Mouse (Mus musculus): ENCODE measurements around the gene Gstp3.
"Not testable (repeated sequence)": the region's sequence is repeated elsewhere in the genome, so short reads cannot be mapped to it uniquely, and the experiment has no call there.

Gene Gstp3

DNA sequence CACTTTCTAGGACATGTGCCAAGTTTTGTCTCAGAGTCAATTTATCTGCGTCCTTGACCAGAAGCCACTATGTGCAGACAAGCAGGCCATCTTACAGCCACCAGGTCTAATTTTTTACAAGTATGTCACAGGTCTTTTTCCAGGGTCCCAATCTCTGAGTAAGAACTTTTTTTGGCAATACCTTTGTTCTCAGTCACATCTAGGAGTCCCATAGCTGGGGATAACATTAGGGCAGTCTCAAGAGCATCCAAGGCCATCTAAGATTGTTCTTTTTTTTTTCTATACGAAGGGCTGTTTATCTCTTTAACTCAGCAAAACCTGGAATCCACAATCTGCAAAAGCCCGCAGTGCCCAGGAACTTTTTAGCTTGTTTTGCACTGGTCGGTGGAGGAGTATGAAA is 4.0 kb upstream of the Gstp3 start:
- DNase-seq (ENCODE audit: low spot score in 2 of 2): not testable (repeated sequence)

DNA sequence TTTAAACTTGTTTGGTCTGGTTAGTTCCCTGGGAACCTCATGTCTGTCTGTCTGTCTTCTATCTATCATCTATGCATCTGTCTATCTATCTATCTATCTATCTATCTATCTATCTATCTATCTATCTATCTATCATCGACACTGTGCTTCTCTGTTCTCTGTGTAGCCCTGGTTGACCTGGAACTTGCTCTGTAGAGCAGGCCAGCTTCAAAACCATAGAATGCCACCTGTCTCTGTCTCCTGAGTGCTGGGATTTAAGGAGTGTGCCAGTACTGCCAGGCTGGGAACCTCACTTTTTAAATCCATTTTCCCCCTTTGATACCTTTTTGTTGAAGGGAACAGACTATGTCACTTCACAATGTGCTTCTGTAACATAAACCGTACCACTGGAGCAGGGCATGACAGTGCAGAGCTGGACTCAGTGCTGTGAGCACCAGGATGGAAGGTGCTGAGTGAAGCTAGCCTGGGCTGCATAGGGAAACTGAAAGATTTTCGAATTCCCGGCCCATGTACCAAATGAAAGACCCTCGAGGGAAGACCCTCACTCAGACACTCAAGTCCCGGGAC is 1.6 kb upstream of the Gstp3 start:
- DNase-seq (ENCODE audit: low spot score in 2 of 2): no peak

DNA sequence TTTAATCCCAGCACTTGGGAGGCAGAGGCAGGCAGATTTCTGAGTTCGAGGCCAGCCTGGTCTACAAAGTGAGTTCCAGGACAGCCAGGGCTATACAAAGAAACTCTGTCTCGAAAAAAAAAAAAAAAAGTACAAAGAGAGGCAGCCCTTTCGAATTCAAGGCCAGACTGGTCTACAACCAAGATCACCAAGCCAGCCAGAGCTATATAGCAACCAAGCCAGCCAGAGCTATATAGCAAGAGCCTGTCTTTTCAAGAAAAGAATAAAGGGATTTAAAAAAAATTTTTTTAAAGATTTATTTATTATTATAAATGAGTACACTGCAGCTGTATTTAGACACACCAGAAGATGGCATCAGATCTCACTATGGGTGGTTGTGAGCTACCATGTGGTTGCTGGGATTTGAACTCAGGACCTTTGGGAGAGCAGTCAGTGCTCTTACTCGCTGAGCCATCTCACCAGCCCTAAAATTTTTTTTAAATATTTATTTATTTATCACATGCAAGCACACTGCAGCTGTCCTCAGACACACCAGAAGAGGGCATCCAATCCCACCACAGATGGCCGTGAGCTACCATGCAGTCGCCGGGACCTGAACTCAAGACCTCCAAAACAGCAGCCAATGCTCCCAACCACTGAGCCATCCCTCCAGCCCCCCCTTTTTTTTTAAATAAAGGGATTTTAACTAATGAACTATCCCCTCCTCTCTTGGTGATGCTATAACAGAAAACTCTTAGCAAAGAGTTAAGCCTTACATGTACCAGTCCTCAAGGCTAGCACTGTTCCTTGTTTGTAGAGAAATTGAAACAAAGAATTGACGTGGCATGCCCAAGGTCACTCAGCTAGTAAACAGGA is 902 bp upstream of the Gstp3 start:
- not testable (repeated sequence) for DNase-seq (ENCODE audit: low spot score in 2 of 2)

DNA sequence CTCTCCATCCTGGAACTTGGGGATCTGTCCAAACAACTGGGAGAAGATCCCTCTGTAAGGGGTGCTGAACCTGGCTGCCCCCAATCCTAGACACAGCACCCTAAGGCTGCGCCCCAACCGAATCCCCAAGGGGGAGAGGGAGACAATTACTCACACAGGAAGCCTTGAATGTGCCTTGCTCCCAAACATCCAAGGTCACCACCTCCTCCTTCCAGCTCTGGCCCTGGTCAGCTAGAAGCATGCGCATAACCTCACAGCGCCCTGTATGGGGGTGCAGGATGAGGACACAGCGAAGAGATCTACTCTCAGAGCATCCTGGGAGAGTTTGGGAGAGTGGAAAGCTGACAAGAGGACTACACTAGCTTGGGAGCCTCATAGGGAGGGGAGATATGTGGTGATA is 788 bp downstream of the Gstp3 start:
- no peak for DNase-seq (ENCODE audit: low spot score in 2 of 2)

DNA sequence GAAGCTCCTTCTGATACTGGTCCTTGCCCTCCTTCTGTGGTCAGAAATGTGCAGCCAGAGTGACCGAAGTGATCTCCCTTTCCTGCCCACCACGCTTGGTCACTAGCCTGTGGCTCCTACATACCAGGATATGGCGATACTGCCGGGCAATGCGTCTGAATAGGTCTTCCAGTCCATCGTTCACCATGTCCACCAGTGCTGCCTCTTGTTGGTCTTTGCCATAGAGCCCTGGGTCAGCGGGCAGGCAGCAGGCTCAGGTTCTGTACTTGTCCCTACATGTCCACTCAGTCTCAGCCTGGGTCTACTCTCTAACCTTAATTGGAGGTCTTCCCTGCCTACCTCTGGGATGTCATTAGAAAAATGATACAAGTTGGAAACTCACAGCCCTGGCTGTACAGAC is 1.4 kb downstream of the Gstp3 start:
- no peak for DNase-seq (ENCODE audit: low spot score in 2 of 2)

DNA sequence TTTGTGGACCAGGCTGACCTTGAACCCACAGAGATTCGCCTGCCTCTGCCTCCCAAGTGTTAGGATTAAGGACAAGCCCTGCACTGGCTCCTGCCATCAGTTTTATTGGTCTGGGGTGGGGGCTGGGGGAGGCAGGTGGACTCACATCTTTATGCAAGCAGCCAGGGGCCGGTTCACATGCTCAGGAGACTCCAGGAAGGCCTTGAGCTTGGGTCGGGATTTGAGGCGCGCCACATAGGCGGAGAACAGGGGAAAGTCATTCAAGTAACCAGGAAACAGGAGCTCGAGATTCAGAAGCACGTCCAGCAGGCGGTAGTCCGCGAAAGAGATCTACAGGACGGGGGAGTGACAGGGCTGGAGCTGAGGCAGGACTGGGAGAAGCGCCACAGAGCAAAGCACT is 2.0 kb downstream of the Gstp3 start:
- no peak for DNase-seq (ENCODE audit: low spot score in 2 of 2)

DNA sequence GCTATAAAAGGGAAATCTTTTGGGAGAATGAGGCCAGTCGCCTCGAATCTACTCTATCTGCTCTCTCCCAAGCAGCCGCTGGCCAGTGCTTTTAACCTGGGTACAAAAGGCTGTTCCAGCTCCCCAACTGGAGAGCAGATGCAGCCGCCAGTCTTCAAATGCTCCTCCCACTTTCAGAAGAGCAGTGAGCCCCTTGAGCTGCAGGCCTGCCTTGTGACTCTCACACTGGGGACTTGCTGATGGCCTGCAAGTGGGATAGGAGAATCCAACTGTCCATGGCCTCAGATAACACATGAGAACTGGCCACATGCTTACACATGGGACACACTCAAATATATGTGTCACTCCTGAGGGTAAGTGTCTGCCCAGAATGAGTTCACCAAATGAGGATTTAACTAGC is 2.6 kb downstream of the Gstp3 start:
- no peak for DNase-seq (ENCODE audit: low spot score in 2 of 2)

DNA sequence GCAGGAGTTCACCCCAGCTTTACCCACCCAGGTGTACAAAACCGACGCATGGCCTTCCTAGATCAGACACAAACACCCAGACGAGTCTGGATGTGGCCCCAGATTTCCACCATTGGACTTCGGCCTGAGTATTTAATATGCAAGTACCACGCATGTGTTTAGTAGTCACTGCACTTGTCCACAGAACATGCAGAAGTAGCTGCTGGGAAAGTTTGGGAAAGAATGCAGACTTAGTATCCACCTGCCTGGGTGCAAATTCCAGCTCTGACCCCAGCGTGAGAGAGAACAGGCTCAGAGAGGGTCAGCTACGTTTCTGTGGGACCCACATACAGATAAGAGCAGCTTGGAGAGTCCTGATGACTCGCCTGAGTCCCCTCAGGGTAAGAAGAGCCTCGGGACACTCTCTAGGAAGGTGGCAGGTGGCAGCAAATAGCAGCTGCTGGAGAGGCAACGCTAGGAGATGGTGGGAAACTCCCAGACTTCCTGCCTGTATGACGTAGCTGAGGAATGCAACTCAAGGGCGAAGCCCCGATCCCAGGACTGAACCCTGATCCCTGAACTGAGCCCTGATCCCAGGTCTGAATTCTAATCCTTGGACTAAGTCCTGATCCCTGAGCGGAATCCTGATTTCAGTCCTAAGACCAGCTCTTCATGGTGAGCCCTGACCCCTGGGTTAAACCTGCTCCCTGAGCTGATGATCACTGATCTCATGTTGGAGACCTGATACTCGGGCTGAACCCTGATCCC is 3.2 kb downstream of the Gstp3 start:
- no peak for DNase-seq (ENCODE audit: low spot score in 2 of 2)

DNA sequence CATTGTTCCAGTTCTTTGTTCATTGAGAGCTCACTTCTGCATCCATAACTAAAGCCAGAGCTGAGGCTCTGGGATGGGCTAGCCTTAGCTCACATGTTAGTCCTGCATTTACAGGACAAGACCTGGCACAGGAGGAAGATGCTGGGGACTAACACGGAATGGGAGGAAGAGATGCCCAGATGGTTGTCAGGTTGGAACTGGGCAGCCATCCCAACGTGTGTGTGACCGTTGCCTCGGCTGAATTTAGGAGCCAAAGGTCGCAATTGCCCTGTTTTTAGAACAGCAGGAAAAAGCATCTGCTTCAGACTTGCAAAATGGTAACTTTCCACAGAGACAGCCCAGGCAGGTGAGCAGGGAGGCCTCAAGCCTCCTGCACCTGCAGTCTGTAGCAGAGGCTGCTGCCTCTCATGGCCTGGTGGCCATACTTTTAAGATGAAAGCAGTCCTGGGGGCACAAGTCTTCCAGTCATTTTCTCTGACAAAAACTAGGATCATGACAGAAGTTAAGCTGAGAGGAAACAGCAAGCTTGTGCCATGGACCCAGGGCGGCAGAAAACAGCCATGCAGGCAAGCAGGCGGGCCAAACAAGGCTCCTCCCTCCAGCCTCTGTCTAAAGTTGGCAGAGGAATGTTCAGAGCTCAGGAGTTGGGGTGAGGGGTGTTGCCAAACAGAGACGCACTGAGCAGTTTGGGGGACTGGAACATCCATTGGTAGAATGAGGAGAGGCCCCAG is 4.0 kb downstream of the Gstp3 start:
- no peak for DNase-seq (ENCODE audit: low spot score in 2 of 2)

DNA sequence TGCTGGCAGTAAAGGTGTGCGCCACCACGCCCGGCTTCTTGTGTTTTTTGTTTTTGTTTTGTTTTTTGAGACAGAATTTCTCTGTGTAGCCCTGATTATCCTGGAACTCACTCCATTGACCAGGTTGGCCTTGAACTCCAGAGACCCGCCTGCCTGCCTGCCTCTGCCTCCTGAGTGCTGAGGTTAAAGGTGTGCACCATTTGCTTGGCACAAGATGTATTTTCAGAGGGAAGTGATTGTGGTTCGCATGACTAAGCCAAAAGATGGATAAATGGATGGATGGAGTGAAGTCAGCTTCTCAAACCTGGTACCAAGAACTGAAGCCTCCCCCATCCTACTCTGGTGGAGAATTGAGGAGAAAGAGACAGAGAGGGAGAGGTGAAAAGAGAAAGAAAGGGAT is 4.8 kb downstream of the Gstp3 start:
- DNase-seq (ENCODE audit: low spot score in 2 of 2): no peak

DNA sequence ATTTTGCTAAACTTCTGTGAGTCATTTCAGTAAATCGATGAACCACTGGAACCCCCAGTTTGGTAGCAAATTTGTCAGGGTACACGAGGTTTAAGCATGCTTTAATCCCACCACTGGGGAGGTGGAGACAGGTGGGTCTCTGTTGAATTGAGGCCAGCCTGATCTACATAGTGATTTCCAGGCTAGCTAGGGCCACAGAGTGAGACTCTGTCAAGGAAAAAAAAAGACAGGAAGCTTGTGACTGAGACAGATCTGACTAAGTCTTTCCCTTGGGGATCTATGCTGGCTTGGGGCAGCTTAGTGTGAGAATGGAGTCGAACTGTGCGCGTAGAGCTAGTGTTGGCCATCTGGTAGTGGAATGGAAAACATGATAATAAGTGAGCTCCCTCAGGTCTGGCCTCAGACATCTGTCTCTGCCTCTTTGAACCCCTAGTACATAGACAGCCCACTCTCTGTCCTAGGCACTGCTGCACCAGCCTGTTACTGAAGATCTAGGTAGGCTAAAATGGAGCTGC is 6.8 kb downstream of the Gstp3 start:
- peak in 1 of 2 experiments; percentile 60 for DNase-seq (ENCODE audit: low spot score in 2 of 2)

DNA sequence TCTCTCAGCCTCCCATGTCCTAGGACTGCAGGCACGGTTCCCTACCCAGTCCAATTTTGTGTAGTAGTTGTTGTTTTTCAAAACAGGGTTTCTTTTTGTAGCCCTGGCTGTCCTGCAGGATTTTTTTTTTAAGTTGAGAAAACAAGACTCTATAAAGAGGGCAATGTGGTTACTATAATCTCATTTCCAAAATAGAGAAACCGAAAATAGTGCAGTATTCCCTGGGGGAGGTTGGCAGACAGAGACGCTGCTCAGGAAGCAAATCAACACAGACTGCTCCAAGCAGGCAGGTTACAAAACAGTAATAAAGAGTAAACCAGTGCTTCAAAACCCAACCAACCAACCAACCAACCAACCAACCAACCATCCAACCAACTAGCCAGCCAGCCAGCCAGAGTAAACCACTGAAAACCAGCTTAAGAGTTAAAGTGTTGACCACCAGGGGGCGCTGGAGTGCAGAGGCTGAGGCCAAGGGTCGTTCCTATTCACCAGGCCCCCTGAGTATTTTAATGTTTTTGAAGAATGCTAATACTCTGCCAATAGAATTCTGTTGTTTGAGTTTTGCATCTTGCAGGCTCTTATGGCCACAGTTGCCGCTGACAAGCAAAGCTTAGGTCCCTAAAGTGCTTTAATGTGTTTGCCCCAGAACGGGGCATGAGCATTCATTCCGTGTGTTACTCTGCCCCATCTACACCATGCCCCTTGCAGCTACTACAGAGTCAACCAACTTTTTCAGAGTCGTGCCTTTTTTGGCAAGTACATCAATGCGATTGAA is 7.4 kb downstream of the Gstp3 start:
- peak; percentile 75 to 94 for DNase-seq (ENCODE audit: low spot score in 2 of 2)

DNA sequence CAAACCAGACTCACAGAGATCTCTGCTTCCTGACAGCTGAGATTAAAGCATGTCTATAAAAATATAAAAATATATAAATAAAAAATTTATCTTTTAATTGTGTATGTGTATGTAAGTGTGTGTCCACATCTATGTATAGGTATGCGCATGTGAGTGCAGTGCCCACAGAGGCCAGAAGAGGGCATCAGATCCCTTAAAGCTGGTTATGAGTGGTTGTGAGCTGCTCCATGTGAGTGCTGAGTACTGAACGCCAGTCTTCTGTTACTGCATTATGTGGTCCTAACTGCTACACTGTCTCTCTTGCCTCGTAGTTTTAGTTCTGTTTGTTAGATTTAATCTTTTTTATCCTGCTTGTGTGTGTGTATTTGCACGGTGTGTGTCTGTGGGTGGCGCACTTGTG is 8.4 kb downstream of the Gstp3 start:
- DNase-seq (ENCODE audit: low spot score in 2 of 2): peak in 1 of 2 experiments; percentile 35

DNA sequence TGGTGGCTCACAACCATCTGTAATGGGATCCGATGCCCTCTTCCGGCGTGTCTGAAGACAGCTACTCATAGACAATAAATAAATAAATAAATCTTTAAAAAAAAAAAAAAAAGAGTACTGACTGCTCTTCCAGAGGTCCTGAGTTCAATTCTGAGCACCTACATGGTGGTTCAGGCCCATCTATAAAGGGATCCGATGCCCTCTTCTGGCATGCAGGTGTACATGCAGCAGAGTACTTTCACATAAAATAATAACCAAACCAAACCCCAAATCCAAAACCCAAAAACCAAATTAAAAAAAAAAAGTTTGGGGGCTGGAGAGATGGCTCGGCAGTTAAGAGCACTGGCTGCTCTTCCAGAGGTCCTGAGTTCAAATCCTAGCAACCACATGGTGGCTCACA is 10.3 kb downstream of the Gstp3 start:
- DNase-seq (ENCODE audit: low spot score in 2 of 2): not testable (repeated sequence)

DNA sequence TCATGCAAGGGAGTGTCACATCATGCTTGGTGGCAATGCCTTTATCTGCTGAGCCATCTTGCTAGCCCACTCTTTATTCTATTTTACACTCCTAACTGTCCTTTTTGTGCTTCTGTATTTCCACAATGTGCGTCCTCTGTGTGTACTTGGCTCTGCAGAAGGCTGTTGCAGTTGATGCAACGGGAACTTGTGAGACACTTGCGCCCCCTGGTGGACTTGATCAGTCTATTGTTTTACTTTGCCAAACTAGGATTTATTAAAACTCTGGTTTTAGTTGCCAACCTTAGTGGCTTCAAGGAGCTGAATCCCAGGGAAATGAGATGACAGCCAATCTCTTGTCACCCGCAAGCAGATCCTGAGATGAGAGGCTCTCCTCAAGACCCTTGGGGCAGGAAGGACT is 11.5 kb downstream of the Gstp3 start:
- DNase-seq (ENCODE audit: low spot score in 2 of 2): peak; percentile 85 to 96

DNA sequence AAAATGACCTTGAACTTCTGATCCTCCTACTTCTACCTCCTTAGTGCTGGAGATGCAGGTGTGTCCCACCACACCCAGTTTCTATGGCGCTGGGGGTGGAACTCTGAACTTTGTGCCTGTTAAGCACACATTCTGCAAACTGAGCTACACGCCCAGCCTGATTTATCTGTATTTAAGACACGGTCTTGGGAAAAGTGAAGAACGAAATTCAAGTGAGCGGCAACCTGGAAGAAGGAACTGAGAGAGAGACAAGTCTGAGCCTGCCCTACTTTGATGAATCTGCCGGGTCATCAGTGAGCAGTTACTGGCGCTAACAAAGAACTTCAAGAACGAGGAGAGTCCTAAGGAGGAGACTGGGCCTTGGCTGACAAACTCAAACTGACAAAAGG is 12.5 kb downstream of the Gstp3 start:
- DNase-seq (ENCODE audit: low spot score in 2 of 2): peak in 1 of 2 experiments; percentile 54

DNA sequence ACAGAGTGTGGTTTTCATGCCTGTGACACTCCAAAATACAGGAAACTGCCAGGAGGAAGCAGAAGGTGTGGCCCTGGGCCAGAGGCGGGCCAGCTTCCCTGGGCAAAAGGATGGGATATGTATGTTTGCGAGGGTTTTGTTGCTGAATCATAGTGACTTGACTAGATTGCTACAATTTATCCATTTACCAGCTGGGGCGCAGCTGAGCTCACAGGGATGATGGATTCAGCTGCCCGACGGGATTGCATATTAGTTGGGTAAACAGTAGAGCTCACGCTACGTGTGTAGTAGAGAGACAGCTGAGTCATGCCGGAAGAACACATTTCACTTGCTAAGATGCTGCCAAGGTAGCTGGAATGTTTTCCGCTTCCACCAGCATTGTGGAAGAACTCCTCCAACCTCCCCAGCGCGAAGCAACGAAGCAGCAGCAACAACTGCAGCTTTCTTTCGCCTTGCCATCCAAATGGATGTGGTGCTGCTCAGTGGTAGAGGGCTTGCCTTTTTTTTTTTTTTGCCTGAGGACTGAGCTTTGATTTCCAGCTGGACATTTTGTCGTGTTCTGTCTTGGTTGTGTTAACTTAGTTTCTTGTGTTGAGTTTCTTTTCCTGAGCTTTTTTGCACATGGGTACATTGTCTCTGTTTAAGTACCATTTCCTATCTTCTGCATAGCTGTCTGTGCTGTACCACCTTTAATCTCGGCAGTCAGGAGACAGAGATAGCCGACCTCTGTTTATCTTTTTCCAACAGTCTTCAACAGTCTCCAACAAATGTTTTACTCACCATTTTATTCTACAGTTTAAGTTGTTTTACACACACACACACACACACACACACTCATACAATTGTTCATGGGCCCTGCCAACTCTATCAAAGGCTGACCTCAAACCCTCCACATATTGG is 13.2 kb downstream of the Gstp3 start, which contains the start of gene Gstp2:
TSS of gene Gstp2 (minus strand) at position 58 of the 900 bp plus-strand sequence.
- peak; percentile 66 to 75 for DNase-seq (ENCODE audit: low spot score in 2 of 2)

DNA sequence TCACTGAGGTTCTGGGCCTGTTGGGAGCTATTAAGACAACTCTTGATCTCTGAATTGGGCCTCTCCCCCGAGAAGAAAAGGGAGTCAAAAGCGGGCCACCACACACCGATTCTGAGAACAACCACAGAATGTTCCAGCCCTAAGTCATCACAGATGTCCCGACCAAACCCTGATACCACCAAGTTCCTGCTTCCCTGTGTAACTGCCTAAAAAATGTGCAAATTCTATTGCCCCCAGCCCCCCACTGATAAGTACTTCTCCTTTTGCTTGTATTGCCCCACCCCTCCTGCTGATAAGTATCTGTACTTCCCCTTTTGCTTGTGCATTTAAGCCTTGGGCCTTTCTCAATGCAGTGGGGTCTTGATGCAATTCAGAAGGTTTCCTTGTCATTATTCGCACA is 15.3 kb downstream of the Gstp3 start:
- DNase-seq (ENCODE audit: low spot score in 2 of 2): not testable (repeated sequence)

DNA sequence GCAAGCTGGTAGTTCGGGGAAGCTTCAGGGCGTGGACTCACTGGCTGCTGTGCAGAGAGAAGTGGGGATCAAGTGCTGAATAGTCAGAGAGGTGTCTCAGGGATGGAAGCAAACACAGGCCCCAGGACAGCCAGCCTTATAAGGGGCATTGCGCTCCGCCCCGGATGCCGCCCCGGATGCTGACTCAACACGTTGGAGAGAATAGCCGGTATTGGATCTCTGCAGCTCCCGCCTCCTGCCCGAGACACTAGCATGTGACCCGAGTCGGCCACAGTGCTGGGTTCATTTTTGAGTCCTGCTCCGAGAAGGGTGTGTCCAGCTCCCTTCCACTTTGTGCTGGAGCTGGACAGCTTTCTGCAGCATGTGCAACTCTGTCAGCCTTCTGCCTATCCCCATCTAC is 17.2 kb downstream of the Gstp3 start:
- DNase-seq (ENCODE audit: low spot score in 2 of 2): peak in 1 of 2 experiments; percentile 23

DNA sequence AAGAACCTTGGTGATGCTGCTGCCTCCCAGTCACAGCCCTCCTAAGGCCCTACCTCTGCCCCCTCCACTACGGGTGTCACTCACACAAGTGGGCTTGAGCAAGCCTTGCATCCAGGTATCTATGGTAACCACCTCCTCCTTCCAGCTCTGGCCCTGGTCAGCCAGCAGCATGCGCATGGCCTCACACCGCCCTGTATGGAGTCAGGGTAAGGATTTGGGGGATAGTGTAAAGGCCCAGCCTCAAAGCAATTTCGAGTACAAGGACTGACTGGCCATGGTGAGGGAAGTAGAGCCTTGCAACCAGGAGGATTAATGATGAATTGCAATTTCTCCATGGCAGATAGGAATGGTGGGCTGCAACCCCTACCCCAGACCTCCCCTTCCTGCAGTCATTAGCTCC is 17.9 kb downstream of the Gstp3 start:
- DNase-seq (ENCODE audit: low spot score in 2 of 2): not testable (repeated sequence)

Measured in spleen, postnatal 4 days (tissue).